Mouse (Mus musculus): ENCODE data around the gene Celf2. TPM values are rescaled to one million over a fixed set of nuclear protein-coding genes. Genes with fewer than 3 reads are reported as not detected.

The Celf2 gene
- polyA plus RNA-seq, 1 experiment from 2014 or later = 63.2 TPM

- ATAC-seq (replicated peaks; ENCODE audit: insufficient number of reproducible peaks, insufficient read depth, low FRiP score, low read depth) = no peak
Measured at GRCm38 (mm10) chr2:6522411-6522810, 987.0 kb downstream of the Celf2 start.

GRCm38 (mm10) chr2:6513176-6513575, 996.2 kb downstream of the Celf2 start:
- ATAC-seq (replicated peaks; ENCODE audit: insufficient number of reproducible peaks, insufficient read depth, low FRiP score, low read depth) = no peak
- no peaks in the 10 kb centered on the region for H3K9me3 ChIP-seq (replicated peaks)
- no peaks in the 10 kb centered on the region for H3K27me3 ChIP-seq
- H3K4me3 ChIP-seq = no peak overlapping the region
- no peak overlapping the region for H3K27ac ChIP-seq
- 73% methylated on average over 7 of the region's 7 CpGs for WGBS
- no peaks in the 10 kb centered on the region for H3K36me3 ChIP-seq
- no peak overlapping the region for H3K4me2 ChIP-seq
- peaks cover 5% of the 10 kb centered on the region; the same call in 1 of the 2 replicates for H3K4me1 ChIP-seq (replicated peaks)
- no peak overlapping the region for H3K9ac ChIP-seq

More at GRCm38 (mm10) chr2:6522411-6522810, 987.0 kb downstream of the Celf2 start:
- Histone ChIP-seq H3K36me3 (no peaks in the 10 kb centered on the region), H3K9ac (no peak overlapping the region), H3K4me2 (no peak overlapping the region), H3K4me3 (no peak overlapping the region), H3K27ac (no peak overlapping the region), H3K9me3 (replicated peaks) (no peaks in the 10 kb centered on the region), H3K4me1 (replicated peaks) (peaks cover 5% of the 10 kb centered on the region; the same call in 1 of the 2 replicates), H3K27me3 (no peaks in the 10 kb centered on the region)
- 77% methylated on average over 4 of the region's 4 CpGs for WGBS

GRCm38 (mm10) chr2:6507071-6507470, 1002.3 kb downstream of the Celf2 start:
- H3K36me3 ChIP-seq = no peaks in the 10 kb centered on the region
- no peak overlapping the region for H3K9ac ChIP-seq
- H3K4me2 ChIP-seq = no peak overlapping the region
- 62% methylated on average over 3 of the region's 3 CpGs for WGBS
- H3K4me1 ChIP-seq (replicated peaks) = no peaks in the 10 kb centered on the region
- no peak overlapping the region for H3K27ac ChIP-seq
- ATAC-seq (replicated peaks; ENCODE audit: insufficient number of reproducible peaks, insufficient read depth, low FRiP score, low read depth) = no peak
- no peak overlapping the region for H3K4me3 ChIP-seq
- H3K9me3 ChIP-seq (replicated peaks) = no peaks in the 10 kb centered on the region
- no peaks in the 10 kb centered on the region for H3K27me3 ChIP-seq

GRCm38 (mm10) chr2:6505979-6506811, 1003.2 kb downstream of the Celf2 start:
- no peaks in the 10 kb centered on the region for H3K36me3 ChIP-seq
- no peak overlapping the region for H3K4me2 ChIP-seq
- no peak overlapping the region for H3K27ac ChIP-seq
- H3K4me1 ChIP-seq (replicated peaks) = no peaks in the 10 kb centered on the region
- no peaks in the 10 kb centered on the region for H3K27me3 ChIP-seq
- no peaks in the 10 kb centered on the region for H3K9me3 ChIP-seq (replicated peaks)
- H3K9ac ChIP-seq = no peak overlapping the region
- ATAC-seq (replicated peaks; ENCODE audit: insufficient number of reproducible peaks, insufficient read depth, low FRiP score, low read depth) = no peak
- WGBS = 69% methylated on average over 13 of the region's 13 CpGs
- no peak overlapping the region for H3K4me3 ChIP-seq

- Histone ChIP-seq H3K4me3 (no peak overlapping the region), H3K27me3 (no peaks in the 10 kb centered on the region), H3K9ac (no peak overlapping the region), H3K4me2 (no peak overlapping the region), H3K36me3 (no peaks in the 10 kb centered on the region), H3K9me3 (replicated peaks) (no peaks in the 10 kb centered on the region), H3K4me1 (replicated peaks) (no peaks in the 10 kb centered on the region), H3K27ac (no peak overlapping the region)
- no peak for ATAC-seq (replicated peaks; ENCODE audit: insufficient number of reproducible peaks, insufficient read depth, low FRiP score, low read depth)
- 83% methylated on average over 12 of the region's 12 CpGs for WGBS
Measured at GRCm38 (mm10) chr2:6505531-6505930, 1003.8 kb downstream of the Celf2 start.

GRCm38 (mm10) chr2:6498101-6498500, 1011.3 kb downstream of the Celf2 start:
- WGBS = 76% methylated on average over 12 of the region's 12 CpGs

GRCm38 (mm10) chr2:6497636-6498035, 1011.7 kb downstream of the Celf2 start:
- Histone ChIP-seq H3K4me3 (no peak overlapping the region), H3K36me3 (no peaks in the 10 kb centered on the region), H3K27me3 (no peaks in the 10 kb centered on the region), H3K9me3 (replicated peaks) (no peaks in the 10 kb centered on the region), H3K9ac (no peak overlapping the region), H3K4me1 (replicated peaks) (no peaks in the 10 kb centered on the region), H3K27ac (no peak overlapping the region), H3K4me2 (no peak overlapping the region)
- 66% methylated on average over 5 of the region's 5 CpGs for WGBS
- no peak for ATAC-seq (replicated peaks; ENCODE audit: insufficient number of reproducible peaks, insufficient read depth, low FRiP score, low read depth)

More at GRCm38 (mm10) chr2:6498101-6498500, 1011.3 kb downstream of the Celf2 start:
- H3K27ac ChIP-seq = no peak overlapping the region
- no peaks in the 10 kb centered on the region for H3K27me3 ChIP-seq
- H3K9ac ChIP-seq = no peak overlapping the region
- H3K36me3 ChIP-seq = no peaks in the 10 kb centered on the region
- no peak overlapping the region for H3K4me3 ChIP-seq
- no peaks in the 10 kb centered on the region for H3K4me1 ChIP-seq (replicated peaks)
- no peaks in the 10 kb centered on the region for H3K9me3 ChIP-seq (replicated peaks)
- no peak overlapping the region for H3K4me2 ChIP-seq
- ATAC-seq (replicated peaks; ENCODE audit: insufficient number of reproducible peaks, insufficient read depth, low FRiP score, low read depth) = no peak

- ATAC-seq (replicated peaks; ENCODE audit: insufficient number of reproducible peaks, insufficient read depth, low FRiP score, low read depth) = no peak
- WGBS = 79% methylated on average over 5 of the region's 5 CpGs
- H3K4me2 ChIP-seq = no peak overlapping the region
- no peaks in the 10 kb centered on the region for H3K9me3 ChIP-seq (replicated peaks)
- H3K4me1 ChIP-seq (replicated peaks) = no peaks in the 10 kb centered on the region
- H3K36me3 ChIP-seq = no peaks in the 10 kb centered on the region
- H3K9ac ChIP-seq = no peak overlapping the region
- no peak overlapping the region for H3K27ac ChIP-seq
- H3K27me3 ChIP-seq = no peaks in the 10 kb centered on the region
- no peak overlapping the region for H3K4me3 ChIP-seq
Measured at GRCm38 (mm10) chr2:6493886-6494285, 1015.5 kb downstream of the Celf2 start.

GRCm38 (mm10) chr2:6490870-6491269, 1018.5 kb downstream of the Celf2 start:
- Histone ChIP-seq H3K4me1 (replicated peaks) (no peaks in the 10 kb centered on the region), H3K36me3 (no peaks in the 10 kb centered on the region), H3K9me3 (replicated peaks) (no peaks in the 10 kb centered on the region), H3K4me2 (no peak overlapping the region), H3K27ac (no peak overlapping the region), H3K27me3 (no peaks in the 10 kb centered on the region), H3K9ac (no peak overlapping the region), H3K4me3 (no peak overlapping the region)
- WGBS = 74% methylated on average over 4 of the region's 4 CpGs
- no peak for ATAC-seq (replicated peaks; ENCODE audit: insufficient number of reproducible peaks, insufficient read depth, low FRiP score, low read depth)

GRCm38 (mm10) chr2:6490076-6490475, 1019.3 kb downstream of the Celf2 start:
- H3K9me3 ChIP-seq (replicated peaks) = no peaks in the 10 kb centered on the region
- no peak overlapping the region for H3K9ac ChIP-seq
- no peak overlapping the region for H3K4me2 ChIP-seq
- H3K4me1 ChIP-seq (replicated peaks) = no peaks in the 10 kb centered on the region
- H3K4me3 ChIP-seq = no peak overlapping the region
- 82% methylated on average over 6 of the region's 6 CpGs for WGBS
- no peak for ATAC-seq (replicated peaks; ENCODE audit: insufficient number of reproducible peaks, insufficient read depth, low FRiP score, low read depth)
- no peak overlapping the region for H3K27ac ChIP-seq
- H3K27me3 ChIP-seq = no peaks in the 10 kb centered on the region
- H3K36me3 ChIP-seq = no peaks in the 10 kb centered on the region
